Comparison of ENCODE assay signal across 11 mouse cellular contexts in genomic region chr1:118936108-118936507, GRCm38 (mm10).
A peak's percentile ranks its signal among the peaks of the same experiment; 100 is the strongest.
DNase-seq lines count a peak whose midpoint lies in the region; ATAC-seq and TF ChIP-seq lines count a peak whose summit lies in the region.
"Had no signal": no experiment of that assay in that cellular context is flagged by ENCODE, and none has a peak within 500 bp of the region (broad histone marks: within the 10 kb centered on the region; RNA-seq: fewer than 3 reads in every experiment).

No protein-coding gene starts in this region.

- TF ChIP-seq CTCF in stomach, postnatal 0 days (IDR thresholded peaks at IDR 0.05; ENCODE audit: low read depth) = peak; percentile 19

- H3K36me3 ChIP-seq in heart, embryonic 11.5 days (ENCODE audit: control insufficient read depth, insufficient read depth, low read length) = no peaks in the 10 kb centered on the region
- no peaks in the 10 kb centered on the region for H3K36me3 ChIP-seq in neural tube, embryonic 11.5 days (ENCODE audit: control insufficient read depth, insufficient read depth, low read length)
- H3K36me3 ChIP-seq in limb, embryonic 13.5 days = peaks cover 9% of the 10 kb centered on the region; the same call in 1 of the 2 replicates
- H3K36me3 ChIP-seq in stomach, postnatal 0 days (ENCODE audit: control insufficient read depth, insufficient read depth, low read length) = no peaks in the 10 kb centered on the region

- peak; percentile 72 for ATAC-seq in heart, embryonic 11.5 days (replicated peaks; ENCODE audit: insufficient number of reproducible peaks, low FRiP score, low TSS enrichment)
- ATAC-seq in neural tube, embryonic 11.5 days (ENCODE audit: insufficient read depth, low FRiP score, low TSS enrichment) = no peak
- peak; percentile 55 for ATAC-seq in limb, embryonic 13.5 days (ENCODE audit: low FRiP score, low read depth)
- peak; percentile 57; the same call in 1 of the 2 replicates for ATAC-seq in stomach, postnatal 0 days (ENCODE audit: low FRiP score, low TSS enrichment)

- DNase-seq in heart, postnatal 36 days = no peak
- no peak for DNase-seq in neural tube, embryonic 11.5 days (ENCODE audit: low spot score)
- DNase-seq in neural tube, embryonic 10.5 days (ENCODE audit: extremely low spot score, low spot score) = no peak
- DNase-seq in stomach, postnatal 0 days (ENCODE audit: low spot score) = peak; percentile 35
- no peak for DNase-seq in adrenal gland, adult 2 months
- DNase-seq in thymus, postnatal 4 days = no peak
- DNase-seq: cerebellum, adult 8-10 months; thymus, postnatal 14 days had no signal

- H3K4me1 ChIP-seq in heart, embryonic 11.5 days (ENCODE audit: control insufficient read depth, insufficient read depth, low read length) = peaks cover 33% of the 10 kb centered on the region
- peaks cover 7% of the 10 kb centered on the region; the same call in 1 of the 2 replicates for H3K4me1 ChIP-seq in neural tube, embryonic 11.5 days (ENCODE audit: control insufficient read depth, insufficient read depth, low read length)
- H3K4me1 ChIP-seq in limb, embryonic 13.5 days = peaks cover 78% of the 10 kb centered on the region
- H3K4me1 ChIP-seq in stomach, postnatal 0 days (replicated peaks; ENCODE audit: control insufficient read depth, insufficient read depth) = no peaks in the 10 kb centered on the region

- 17% methylated on average over 4 of the region's 4 CpGs for WGBS in heart, embryonic 11.5 days (ENCODE audit: insufficient replicate concordance)
- WGBS in neural tube, embryonic 11.5 days = 40% methylated on average over 4 of the region's 4 CpGs
- 16% methylated on average over 4 of the region's 4 CpGs for WGBS in limb, embryonic 13.5 days
- WGBS in stomach, postnatal 0 days = 10% methylated on average over 4 of the region's 4 CpGs

- H3K9ac ChIP-seq in heart, embryonic 11.5 days (ENCODE audit: low read depth, low read length) = no peak overlapping the region
- no peak overlapping the region for H3K9ac ChIP-seq in neural tube, embryonic 11.5 days (ENCODE audit: low read length)
- H3K9ac ChIP-seq in limb, embryonic 13.5 days = no peak overlapping the region
- H3K9ac ChIP-seq in stomach, postnatal 0 days (ENCODE audit: low read length) = no peak overlapping the region
- H3K9ac ChIP-seq: liver, embryonic 14.5 days had no signal

- H3K27ac ChIP-seq in heart, embryonic 11.5 days (ENCODE audit: low read depth, low read length) = peak overlapping the region; percentile 72
- 0 out of 2 replicates have a peak overlapping the region, but pooled peaks have one; percentile 35 for H3K27ac ChIP-seq in neural tube, embryonic 11.5 days (ENCODE audit: low read depth, low read length)
- peak overlapping the region; percentile 72 for H3K27ac ChIP-seq in limb, embryonic 13.5 days
- H3K27ac ChIP-seq in stomach, postnatal 0 days (replicated peaks) = 0 out of 2 replicates have a peak overlapping the region, but pooled peaks have one; percentile 18
- H3K27ac ChIP-seq: liver, embryonic 14.5 days had no signal

- TF ChIP-seq EP300 in stomach, postnatal 0 days (optimal IDR thresholded peaks at IDR 0.05) = no peak

- H3K27me3 ChIP-seq in heart, embryonic 11.5 days (ENCODE audit: control insufficient read depth, insufficient read depth, low read length) = no peaks in the 10 kb centered on the region
- H3K27me3 ChIP-seq in neural tube, embryonic 11.5 days (ENCODE audit: control insufficient read depth, insufficient read depth, low read length) = no peaks in the 10 kb centered on the region
- H3K27me3 ChIP-seq in limb, embryonic 13.5 days = no peaks in the 10 kb centered on the region
- H3K27me3 ChIP-seq in stomach, postnatal 0 days (ENCODE audit: control insufficient read depth, insufficient read depth, low read length) = no peaks in the 10 kb centered on the region

- no peak overlapping the region for H3K4me3 ChIP-seq in heart, embryonic 11.5 days (ENCODE audit: low read depth, low read length)
- no peak overlapping the region for H3K4me3 ChIP-seq in neural tube, embryonic 11.5 days (ENCODE audit: low read depth, low read length)
- no peak overlapping the region for H3K4me3 ChIP-seq in limb, embryonic 13.5 days
- H3K4me3 ChIP-seq in stomach, postnatal 0 days (ENCODE audit: low read depth, low read length) = no peak overlapping the region

- intact Hi-C loops in heart, postnatal 36 days (cut with DNase I) = loop anchor here (5.0 kb wide), 1 partner anchor 116 kb away; the partner anchor contains the start of gene Gli2

- no peaks in the 10 kb centered on the region for H3K9me3 ChIP-seq in heart, embryonic 11.5 days (replicated peaks; ENCODE audit: control insufficient read depth, low read length)
- H3K9me3 ChIP-seq in neural tube, embryonic 11.5 days (ENCODE audit: control insufficient read depth, low read length) = no peaks in the 10 kb centered on the region
- H3K9me3 ChIP-seq in limb, embryonic 13.5 days = no peaks in the 10 kb centered on the region
- no peaks in the 10 kb centered on the region for H3K9me3 ChIP-seq in stomach, postnatal 0 days (ENCODE audit: control insufficient read depth, low read length)

- no peak overlapping the region for H3K4me2 ChIP-seq in heart, embryonic 11.5 days
- H3K4me2 ChIP-seq in neural tube, embryonic 11.5 days (ENCODE audit: low read depth) = no peak overlapping the region
- H3K4me2 ChIP-seq in limb, embryonic 13.5 days (replicated peaks) = no peak overlapping the region
- no peak overlapping the region for H3K4me2 ChIP-seq in stomach, postnatal 0 days (replicated peaks; ENCODE audit: low read depth)

Comparison
In these comparisons a context has a peak if more than half of its experiments do, and no peak if none do; other contexts are left out.
1. H3K27ac ChIP-seq: peak in every context shown above with its lines; median percentile 72 in heart, embryonic 11.5 days; 72 in limb, embryonic 13.5 days; 35 in neural tube, embryonic 11.5 days; 18 in stomach, postnatal 0 days.